Mouse (Mus musculus) midbrain, embryonic 15.5 days (tissue): Measurements from ENCODE around the gene Rad23b. TPM values are rescaled to one million over a fixed set of nuclear protein-coding genes. Genes with fewer than 3 reads are reported as not detected.
A peak's percentile ranks its signal among the peaks of the same experiment; 100 is the strongest.
"Not testable (repeated sequence)": the region's sequence is repeated elsewhere in the genome, so short reads cannot be mapped to it uniquely, and the experiment has no call there.

ENCODE experiments used
- ATAC-seq: fragments of 200-750 bp; cut with Nextera tagmentation; replicated peaks from 2 replicates; pipeline ENCODE4 v1.8.0; 2017; ENCODE audit warnings: moderate TSS enrichment
- H3K27ac ChIP-seq: fragments of 300-500 bp; sonication (generic); 2 replicates; pipeline ENCODE4 v1.5.1; 2015; ENCODE audit warnings: mild to moderate bottlenecking, inconsistent platforms
- H3K27me3 ChIP-seq: fragments of 300-500 bp; sonication (generic); replicated peaks from 2 replicates; pipeline ENCODE4 v1.6.1; 2015; ENCODE audit warnings: inconsistent platforms
- H3K36me3 ChIP-seq: fragments of 300-500 bp; sonication (generic); replicated peaks from 2 replicates; pipeline ENCODE4 v1.6.1; 2015; ENCODE audit warnings: inconsistent platforms
- H3K4me1 ChIP-seq: fragments of 300-500 bp; sonication (generic); 2 replicates; pipeline ENCODE4 v1.6.1; 2015; ENCODE audit warnings: inconsistent platforms
- H3K4me2 ChIP-seq: fragments of 300-500 bp; sonication (generic); 2 replicates; pipeline ENCODE4 v1.6.1; 2015; ENCODE audit warnings: inconsistent platforms, mild to moderate bottlenecking, moderate library complexity
- H3K4me3 ChIP-seq: fragments of 300-500 bp; sonication (generic); 2 replicates; pipeline ENCODE4 v1.5.1; 2015; ENCODE audit warnings: mild to moderate bottlenecking, inconsistent platforms
- H3K9ac ChIP-seq: fragments of 300-500 bp; sonication (generic); 2 replicates; pipeline ENCODE4 v1.6.1; 2015; ENCODE audit warnings: mild to moderate bottlenecking, inconsistent platforms
- H3K9me3 ChIP-seq: fragments of 300-500 bp; sonication (generic); 2 replicates; pipeline ENCODE4 v1.6.1; 2016; ENCODE audit warnings: inconsistent platforms
- WGBS: fragments of 180-500 bp; shearing (Covaris S2); methylation state at CpG from one replicate; pipeline ENCODE4 v1.1.7; 2015; ENCODE audit warnings: mixed read lengths; 5-methylcytosine and 5-hydroxymethylcytosine counted together
- polyA plus RNA-seq: library from polyadenylated mRNA; unstranded; fragments of >200 nt; fragmentation: Nextera tagmentation; extraction: Ambion mirVana; gene quantifications from 2 replicates; pipeline ENCODE4 v1.2.1, GENCODE M21; 2015

Gene Rad23b
- polyA plus RNA-seq, 1 experiment from 2014 or later: 90.9 TPM

- H3K4me1 ChIP-seq, ATAC-seq, H3K27ac ChIP-seq, H3K9me3 ChIP-seq, H3K27me3 ChIP-seq, H3K36me3 ChIP-seq, H3K4me3 ChIP-seq, H3K9ac ChIP-seq, H3K4me2 ChIP-seq: not testable (repeated sequence)
- 90% methylated on average over 1 of the region's 1 CpGs for WGBS
These were observed 59.9 kb downstream of the Rad23b start for GRCm38 (mm10) chr4:55409578-55410224.

DNA sequence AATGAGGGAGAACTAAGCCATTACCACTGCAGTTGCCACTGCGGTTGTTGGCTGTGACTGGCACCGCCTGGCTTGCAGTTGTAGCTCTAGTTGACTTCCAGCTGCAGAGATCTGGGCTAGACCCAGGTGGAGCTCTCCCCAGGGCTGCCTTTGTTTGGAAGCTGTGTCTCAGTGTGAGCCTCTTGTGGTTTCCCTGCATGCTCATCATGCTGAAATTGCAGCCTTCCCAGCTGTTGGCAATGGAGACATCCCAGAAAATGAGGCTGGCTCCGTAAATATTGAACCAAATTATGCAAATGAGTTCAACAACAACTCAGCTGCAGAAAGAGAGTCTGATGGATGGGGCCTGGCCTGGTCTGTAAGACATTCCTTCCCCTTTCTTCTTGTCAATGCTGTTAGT, 66.0 kb downstream of the Rad23b start:
- no peaks in the 10 kb centered on the region for H3K9me3 ChIP-seq
- H3K27me3 ChIP-seq: no peaks in the 10 kb centered on the region
- no peak overlapping the region for H3K4me2 ChIP-seq
- no peak overlapping the region for H3K9ac ChIP-seq
- 15% methylated on average over 3 of the region's 3 CpGs for WGBS
- no peaks in the 10 kb centered on the region for H3K4me1 ChIP-seq
- H3K4me3 ChIP-seq: no peak overlapping the region
- peak; percentile 24; the same call in 1 of the 2 replicates for ATAC-seq
- no peaks in the 10 kb centered on the region for H3K36me3 ChIP-seq
- no peak overlapping the region for H3K27ac ChIP-seq

DNA sequence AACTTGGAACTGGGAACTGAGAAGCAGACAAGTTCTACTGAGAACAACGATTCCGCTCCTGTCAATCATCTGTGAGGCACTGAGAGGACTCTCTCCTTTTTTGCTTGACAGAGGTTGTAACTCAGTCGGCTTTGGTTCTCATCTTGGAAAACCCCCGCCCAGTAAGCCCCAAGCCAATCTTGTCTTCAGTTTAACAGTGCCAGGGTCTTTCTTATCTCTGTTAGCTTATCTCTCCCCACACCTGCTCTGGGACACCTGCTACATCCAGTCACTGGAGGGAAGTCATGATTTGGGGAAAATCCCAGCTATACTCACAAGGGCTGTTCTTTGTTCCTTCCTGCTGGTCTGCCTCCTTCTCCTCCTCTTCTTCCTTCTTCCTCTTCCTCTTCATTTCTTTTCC, 76.4 kb downstream of the Rad23b start:
- WGBS: 82% methylated on average over 4 of the region's 4 CpGs
- Histone ChIP-seq H3K9me3 (no peaks in the 10 kb centered on the region), H3K27ac (no peak overlapping the region), H3K4me3 (no peak overlapping the region), H3K4me1 (no peaks in the 10 kb centered on the region), H3K36me3 (no peaks in the 10 kb centered on the region), H3K9ac (no peak overlapping the region), H3K27me3 (no peaks in the 10 kb centered on the region), H3K4me2 (no peak overlapping the region)
- ATAC-seq: no peak

Other genes starting within 250 kb of the Rad23b start
- gene Klf4, start 182.4 kb downstream of the Rad23b start, polyA plus RNA-seq: 2.6 and 3.0 TPM in 2 replicates